Mouse (Mus musculus) left cerebral cortex, postnatal 4 days (tissue): ENCODE results near the gene Mtus2. TPM values are rescaled to one million over a fixed set of nuclear protein-coding genes. Genes with fewer than 3 reads are reported as not detected.

Source experiments
- DNase-seq: peaks from one replicate; pipeline ENCODE4 v3.0.0-alpha.2; 2022
- intact Hi-C: fragments of 180-260 bp; cut with DNase I; formaldehyde crosslinking; loops from one replicate; pipeline ENCODE4 v1.15.1; 2025
- total RNA-seq, 2 experiments: library from RNA; stranded (reverse); gene quantifications; 2 replicates each; pipeline ENCODE4 v1.2.3; 2021

The Mtus2 gene
- total RNA-seq, 2 experiments from 2014 or later, result 54.7 to 57.7 TPM

DNA sequence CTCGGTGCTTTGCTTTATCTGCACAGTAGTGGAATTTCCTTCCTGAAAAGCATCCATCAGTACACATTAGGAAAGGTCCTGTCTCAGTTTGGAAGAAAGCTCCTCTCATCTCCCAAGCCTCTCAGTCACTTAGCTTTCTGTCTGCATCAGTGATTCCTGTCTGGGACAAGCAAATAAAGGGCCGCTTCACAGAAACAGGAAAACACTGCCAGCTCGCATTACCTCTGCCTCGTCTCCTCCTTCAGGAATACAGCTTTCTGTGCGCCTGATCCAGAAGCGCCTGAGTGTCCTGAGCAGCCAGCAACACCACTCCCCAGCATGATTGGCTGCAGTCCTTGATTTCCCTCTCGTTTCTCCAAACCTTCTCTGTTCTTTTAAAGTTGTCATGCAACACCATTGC is 222.1 kb downstream of the Mtus2 start:
- DNase-seq, result peak; percentile 53
- intact Hi-C loops, result no loop called here

DNA sequence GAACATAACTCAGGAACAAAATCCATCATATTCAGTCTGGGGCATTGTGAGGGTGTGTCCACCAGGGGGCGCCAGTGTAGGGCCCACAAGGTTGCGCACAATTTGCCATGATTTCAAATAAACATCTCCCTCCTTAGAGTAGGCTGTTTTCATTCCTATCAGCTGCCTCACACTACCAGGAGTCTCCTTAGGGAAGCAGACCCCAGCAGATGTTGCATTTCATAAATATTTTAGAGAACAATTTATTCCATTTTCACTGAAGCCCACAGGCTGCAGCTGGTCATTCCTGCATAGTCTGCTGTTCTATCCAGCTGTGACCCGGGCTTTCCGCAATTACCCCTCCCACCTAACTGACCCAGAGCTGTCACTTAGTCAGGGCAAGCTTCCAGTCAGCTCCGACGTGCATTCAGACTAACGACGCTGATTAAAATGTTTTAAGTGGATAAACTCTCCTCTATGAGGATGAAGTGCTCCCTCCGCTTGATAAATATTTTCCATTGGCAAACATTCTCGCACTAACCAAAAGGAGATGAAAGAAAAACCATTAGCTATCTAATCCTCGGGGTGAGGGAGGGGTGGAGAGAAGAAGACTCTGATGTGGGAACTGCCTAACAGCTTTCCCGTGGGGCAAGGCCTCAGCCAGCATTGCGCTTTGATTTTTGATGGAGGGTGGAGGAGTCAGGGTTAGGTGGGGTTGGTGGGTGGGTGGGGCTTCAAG is 223.6 kb downstream of the Mtus2 start:
- intact Hi-C loops, result no loop called here
- no peak for DNase-seq

DNA sequence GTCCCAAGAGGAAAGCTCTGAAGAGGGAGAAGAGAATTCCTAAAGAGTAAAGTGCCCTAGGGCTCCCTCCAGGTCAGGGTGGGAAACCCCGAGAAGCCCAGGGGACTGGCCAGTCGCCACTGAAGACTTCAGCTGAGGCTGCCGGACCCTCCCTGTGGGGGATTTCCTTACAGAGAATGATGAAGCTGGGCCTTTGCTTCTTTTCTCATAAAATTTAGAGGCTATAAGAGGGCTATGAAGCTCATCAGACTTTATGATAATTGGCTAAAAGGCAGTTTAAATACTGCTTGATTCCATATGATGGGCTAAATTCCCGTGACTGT is 224.1 kb downstream of the Mtus2 start:
- intact Hi-C loops, result no loop called here
- no peak for DNase-seq

DNA sequence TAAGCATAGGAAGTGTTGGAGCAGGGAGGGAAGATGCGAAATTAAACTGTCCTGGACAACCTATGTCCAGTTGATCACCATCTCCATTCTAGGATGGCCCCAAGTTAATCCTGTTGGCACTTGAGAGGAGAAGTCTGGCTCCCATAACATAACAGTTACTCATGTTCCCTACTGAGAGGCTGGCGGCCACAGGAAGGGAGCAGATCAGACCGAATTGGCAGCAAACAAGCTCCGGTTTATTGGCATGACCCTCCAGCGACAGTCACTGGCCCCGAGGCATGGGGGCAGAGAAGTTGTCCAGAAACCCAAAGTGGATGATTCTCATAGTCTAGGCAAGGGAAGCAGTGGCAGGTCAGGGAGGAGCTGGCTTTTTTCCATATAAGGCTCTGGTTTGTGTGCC is 224.8 kb downstream of the Mtus2 start:
- intact Hi-C loops, result no loop called here
- no peak for DNase-seq

DNA sequence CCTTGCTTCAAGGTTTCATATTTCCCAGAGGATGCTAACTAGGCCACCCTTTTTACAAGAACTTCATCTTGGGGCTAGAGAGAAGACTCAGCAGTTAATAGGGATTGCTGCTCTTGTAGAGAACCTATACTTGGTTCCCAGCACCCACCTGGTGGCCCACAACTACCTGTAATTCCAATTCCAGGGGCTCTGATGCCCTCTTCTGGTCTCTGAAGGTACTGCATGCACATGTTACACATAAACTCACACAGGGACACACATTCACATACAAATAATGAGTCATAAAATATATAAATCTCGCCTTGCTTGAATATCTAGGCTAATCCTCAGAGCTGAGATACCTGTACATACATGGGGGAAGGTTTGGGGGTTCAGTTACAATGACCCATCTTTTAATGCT is 228.8 kb downstream of the Mtus2 start:
- intact Hi-C loops, result no loop called here
- no peak for DNase-seq

DNA sequence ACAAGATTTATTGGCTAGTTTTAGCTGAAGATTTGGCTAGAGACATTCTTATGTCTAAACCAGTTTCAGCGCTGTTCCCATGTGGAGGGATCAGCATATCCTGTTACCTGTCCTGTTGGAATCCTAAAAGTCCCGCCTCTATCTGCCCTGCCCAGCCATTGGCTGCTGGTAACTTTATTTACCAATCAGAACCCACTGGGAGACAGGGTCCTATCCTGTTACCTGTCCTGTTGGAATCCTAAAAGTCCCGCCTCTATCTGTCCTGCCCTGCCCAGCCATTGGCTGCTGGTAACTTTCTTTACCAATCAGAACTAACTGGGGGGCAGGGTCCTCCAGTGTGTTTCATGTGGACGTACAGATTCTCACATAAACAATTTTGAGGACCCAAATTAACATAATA is 234.3 kb downstream of the Mtus2 start:
- intact Hi-C loops, result no loop called here
- DNase-seq, result no peak

DNA sequence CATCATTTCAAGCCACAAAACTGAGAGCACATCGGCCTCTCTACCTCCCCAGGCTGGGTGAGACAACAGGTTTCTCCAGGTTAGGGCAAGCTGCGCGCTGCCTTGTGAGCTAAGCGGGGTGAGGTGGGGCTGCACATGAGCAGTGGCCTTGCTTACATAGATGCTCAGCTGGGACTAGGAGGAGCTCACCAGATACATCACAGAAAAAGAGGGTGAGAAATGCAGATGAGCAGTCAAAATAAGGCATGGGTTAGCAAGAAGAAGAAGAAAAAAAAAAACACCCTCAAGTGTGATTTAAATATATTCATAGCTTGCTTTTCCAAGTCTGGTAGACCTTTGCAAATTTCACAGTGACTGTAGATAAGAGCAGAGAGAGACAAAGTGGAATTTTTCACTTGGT is 254.7 kb downstream of the Mtus2 start:
- no peak for DNase-seq
- intact Hi-C loops, result no loop called here

DNA sequence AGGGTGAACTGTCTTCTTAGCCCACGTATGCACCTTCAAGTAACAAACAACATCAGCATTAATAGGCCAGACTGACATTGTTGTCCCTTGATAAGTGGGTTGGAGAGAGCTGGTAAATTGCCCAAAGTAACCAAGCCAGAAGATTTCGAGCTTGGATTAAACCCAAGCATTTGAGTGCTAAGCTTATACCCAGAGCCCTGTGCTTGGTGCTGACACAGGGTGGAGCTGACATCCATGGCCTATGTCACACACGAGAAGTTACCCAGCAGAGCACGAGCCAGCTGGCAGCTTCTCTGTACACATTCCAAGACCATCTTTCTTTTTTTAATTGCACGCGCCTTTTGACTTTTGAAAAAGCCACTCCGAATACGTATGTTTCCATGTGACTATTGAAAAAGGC is 259.7 kb downstream of the Mtus2 start:
- no peak for DNase-seq
- intact Hi-C loops, result no loop called here

DNA sequence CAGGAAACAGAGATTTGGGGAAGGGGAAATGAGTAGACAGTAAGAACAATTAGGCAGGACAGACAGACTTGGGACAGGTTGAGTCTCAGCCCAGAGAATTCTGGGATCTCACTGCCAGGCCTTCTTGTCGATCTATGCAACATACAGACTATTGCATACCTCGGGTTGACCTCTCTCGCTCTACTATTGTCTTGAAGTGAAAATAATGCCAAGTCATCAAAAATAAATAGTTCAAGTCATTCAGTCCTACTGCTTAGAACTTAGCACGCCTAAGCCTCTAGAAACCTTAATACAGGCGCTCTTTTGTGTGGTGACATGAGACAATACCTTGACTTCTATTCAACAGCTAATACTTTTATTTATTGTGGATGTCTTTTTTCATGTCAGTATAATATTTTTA is 265.8 kb downstream of the Mtus2 start:
- no peak for DNase-seq
- intact Hi-C loops, result no loop called here

DNA sequence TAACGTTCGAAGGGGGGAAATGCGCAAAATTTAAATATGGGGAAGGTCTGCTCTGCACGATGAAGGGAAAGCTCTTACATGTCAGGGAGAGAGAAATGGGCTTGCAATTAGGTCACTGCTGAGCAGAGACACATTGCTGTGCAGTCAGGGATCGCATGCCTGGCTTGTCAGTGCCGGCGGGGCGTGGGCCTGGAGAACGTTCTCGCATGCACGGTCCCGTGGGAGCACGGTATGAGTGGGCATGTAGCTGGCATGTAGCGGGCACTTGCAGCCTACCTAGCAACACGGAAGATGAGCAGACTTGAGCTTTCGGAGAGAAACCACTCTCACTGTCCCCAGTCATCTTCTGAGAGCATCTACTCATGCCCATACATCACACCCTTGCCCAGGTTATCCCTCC is 266.9 kb downstream of the Mtus2 start:
- no peak for DNase-seq
- intact Hi-C loops, result no loop called here

DNA sequence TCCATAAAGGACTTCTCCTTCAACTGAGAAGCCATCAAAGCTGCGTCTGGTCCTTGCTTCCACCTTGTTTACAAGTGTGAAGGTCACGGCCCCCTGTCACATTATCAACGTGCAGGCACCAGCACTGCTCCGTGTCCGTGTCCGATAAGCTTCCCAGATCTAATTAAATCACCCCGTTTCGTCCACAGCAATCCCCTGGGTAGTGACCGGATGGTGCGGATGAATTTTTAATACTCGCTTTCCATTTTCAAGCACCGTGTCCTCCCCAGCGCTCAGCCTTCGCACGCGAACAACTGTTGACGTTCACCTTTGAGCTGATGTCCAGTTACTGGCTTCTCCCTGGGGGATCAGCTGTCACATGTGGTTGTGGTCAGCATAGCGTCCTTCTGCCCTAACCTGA is 276.6 kb downstream of the Mtus2 start:
- DNase-seq, result no peak
- intact Hi-C loops, result no loop called here

DNA sequence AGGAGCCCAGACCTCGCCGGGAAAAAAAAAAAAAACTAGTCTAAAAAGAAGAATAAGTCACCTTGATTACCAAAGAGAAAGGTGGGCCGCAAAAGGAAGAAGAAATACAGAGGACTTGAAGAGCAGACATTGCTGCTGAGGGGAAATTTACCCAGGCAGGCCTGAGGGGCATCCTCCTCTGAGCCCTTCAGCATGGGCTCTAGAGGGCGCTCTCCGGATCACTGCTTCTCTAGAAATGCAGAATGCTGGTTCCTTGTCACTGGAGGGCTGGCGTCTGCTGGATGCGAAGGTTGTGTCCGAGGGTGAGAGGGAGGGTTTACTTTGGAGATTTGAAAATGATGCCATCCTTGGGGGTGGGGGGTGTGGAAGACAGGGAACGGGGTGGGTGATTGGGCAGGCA is 279.5 kb downstream of the Mtus2 start:
- intact Hi-C loops, result no loop called here
- DNase-seq, result no peak

DNA sequence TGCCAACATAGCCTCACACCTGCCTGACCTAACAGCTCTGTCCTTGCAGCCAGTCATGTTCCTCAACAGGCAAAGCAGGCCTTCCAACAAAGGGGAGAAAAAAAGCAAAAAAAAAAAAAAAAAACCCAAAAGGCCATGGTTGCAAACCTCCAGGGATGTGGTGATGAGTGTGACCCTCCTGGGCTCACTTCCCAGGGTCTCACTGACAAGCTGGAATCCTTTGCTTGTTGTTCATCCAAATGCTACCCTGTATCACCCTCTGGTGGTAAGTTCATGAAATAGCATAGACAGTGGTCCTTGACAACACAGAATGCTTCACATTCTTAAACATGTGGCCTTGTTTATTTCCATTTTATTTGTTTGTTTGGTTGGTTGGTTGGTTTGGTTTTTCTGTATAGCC is 281.9 kb downstream of the Mtus2 start:
- peak; percentile 58 for DNase-seq
- intact Hi-C loops, result loop anchor here (2.0 kb wide), 1 partner anchor 282 kb away; the partner anchor contains the start of gene Mtus2

DNA sequence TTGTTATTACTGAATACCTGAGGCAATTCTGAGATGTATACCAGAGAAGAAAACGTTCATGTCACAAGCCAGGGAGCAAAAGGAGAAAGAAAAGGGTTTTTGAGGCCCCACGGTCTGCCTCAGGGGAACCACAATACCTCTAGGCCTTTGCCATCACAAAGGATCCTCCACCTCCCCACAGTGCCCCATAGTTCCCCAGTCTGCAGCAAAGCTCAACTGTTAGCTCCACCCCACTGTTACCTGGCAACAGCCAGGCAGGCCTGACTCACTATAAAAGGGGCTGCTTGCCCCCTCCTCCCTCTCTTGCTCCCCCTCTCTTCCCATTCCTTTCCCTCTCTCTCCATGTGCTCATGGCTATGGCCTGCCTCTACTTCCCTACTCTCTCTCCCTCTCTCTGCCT is 282.6 kb downstream of the Mtus2 start:
- intact Hi-C loops, result loop anchor here (2.0 to 5.0 kb wide), 2 partner anchors 283 to 372 kb away; partner anchors contain the start of gene Mtus2
- DNase-seq, result no peak

DNA sequence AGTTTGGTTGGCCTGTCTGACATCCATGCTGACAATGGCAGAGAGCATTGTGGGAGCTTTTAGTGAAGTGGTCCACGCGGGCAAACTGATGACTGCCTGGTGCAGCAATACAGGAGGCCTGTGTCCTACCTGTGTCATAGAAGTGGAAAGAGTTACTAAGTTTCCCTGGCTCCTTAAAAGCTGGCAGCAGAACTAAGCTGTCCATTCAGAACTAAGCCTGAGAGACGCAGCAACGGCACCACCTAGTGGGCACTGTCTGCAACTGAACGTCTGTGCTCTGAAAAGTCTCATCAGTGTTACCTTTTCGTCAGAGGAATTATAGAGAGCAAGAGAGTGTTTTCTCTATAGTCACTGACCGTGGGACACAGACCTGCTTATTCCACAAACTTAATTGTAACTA is 284.8 kb downstream of the Mtus2 start:
- intact Hi-C loops, result loop anchor here (5.0 kb wide), 1 partner anchor 375 kb away; no protein-coding TSS in a partner anchor
- peak; percentile 72 for DNase-seq

DNA sequence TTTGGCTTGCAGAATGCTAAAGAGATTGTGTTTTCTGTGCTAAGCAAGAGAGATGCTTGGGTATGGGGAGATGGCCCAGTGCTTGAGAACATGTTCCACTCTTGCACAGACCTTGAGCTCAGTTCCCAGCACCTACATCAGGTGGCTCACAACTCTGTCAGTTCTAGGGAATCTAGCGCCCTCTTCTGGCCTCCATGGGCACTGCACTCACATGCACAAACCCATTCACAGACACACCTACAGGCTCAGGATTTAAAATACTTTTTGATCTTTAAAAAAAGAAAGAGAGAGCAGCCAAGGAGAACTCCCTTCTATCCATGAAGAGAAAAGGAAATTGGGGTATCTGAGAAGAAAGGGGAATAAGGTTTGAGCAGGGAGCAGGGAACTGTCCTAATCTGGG is 287.4 kb downstream of the Mtus2 start:
- intact Hi-C loops, result loop anchor here (5.0 kb wide), 1 partner anchor 377 kb away; no protein-coding TSS in a partner anchor
- no peak for DNase-seq

DNA sequence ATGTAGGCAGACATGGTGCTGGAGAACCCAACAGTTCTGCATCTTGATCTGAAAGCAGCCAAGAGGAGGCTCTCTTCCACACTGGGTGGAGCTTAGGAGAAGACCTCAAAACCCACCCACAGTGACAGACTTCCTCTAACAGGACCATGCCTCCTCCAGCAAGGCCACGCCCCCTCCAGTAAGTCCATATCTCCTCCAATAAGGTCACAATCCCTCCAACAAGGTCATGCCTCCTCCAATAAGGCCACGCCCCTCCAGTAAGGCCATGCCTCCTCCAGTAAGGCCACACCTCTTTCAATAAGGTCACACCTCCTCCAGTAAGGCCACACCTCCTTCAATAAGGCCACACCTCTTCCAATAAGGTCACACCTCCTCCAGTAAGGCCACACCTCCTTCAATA is 288.3 kb downstream of the Mtus2 start:
- intact Hi-C loops, result no loop called here
- no peak for DNase-seq

DNA sequence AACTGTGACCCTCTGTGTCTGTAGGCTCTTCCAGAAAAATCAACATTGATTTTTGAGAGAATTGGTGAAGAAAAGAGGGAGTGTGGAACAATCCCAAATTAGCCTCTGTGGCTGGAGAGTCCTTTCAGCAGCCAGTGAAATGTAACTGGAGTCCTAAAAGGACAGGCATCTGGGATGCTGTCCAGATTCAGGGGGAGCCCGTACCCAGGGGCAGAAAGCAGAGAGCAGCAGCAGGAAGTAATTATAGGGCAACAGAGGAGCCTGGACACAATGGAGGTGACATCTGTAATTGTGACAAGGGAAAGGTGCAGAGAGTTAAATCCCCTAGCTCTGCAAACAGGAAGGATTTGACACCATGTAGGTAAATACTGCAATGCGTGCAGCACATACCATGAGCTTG is 291.1 kb downstream of the Mtus2 start:
- no peak for DNase-seq
- intact Hi-C loops, result no loop called here

DNA sequence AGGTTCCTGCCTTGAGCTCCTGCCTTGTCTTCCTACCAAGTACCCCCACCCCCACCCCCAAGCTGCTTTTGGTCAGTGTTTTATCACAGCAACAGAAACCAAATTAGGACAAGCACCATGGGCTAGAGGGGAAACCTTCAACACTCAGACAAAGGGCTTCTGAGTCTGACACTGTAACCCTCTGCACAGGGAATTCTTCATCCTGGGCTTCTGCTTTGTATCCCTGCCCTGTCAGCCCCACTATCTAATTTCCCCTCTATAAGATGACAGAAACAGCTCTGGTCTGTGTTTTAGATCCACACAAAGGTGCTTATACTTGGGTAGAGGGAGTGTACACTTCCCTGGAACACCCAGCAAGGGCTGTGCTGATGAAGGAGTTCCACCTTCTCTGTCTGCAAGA is 294.7 kb downstream of the Mtus2 start:
- no peak for DNase-seq
- intact Hi-C loops, result no loop called here

DNA sequence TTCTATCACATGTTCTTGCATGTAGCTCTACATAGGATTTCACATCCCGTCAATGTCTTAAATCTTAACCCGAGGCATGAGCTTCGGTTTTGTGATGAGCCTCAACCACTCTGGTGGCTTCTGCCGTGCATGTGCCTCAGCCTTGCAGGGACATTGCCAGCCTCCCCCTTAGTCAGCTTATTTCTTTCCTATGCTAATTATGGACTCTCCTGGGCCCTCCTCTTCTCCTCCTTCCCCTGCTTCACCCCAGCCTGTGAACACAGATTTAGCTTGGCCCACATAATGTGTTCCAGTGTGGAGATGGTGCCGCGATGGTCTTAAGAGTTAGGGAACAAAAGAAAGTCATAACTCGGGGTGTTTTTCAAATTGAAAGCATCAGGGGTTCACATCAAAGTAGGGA is 304.9 kb downstream of the Mtus2 start:
- intact Hi-C loops, result no loop called here
- no peak for DNase-seq

DNA sequence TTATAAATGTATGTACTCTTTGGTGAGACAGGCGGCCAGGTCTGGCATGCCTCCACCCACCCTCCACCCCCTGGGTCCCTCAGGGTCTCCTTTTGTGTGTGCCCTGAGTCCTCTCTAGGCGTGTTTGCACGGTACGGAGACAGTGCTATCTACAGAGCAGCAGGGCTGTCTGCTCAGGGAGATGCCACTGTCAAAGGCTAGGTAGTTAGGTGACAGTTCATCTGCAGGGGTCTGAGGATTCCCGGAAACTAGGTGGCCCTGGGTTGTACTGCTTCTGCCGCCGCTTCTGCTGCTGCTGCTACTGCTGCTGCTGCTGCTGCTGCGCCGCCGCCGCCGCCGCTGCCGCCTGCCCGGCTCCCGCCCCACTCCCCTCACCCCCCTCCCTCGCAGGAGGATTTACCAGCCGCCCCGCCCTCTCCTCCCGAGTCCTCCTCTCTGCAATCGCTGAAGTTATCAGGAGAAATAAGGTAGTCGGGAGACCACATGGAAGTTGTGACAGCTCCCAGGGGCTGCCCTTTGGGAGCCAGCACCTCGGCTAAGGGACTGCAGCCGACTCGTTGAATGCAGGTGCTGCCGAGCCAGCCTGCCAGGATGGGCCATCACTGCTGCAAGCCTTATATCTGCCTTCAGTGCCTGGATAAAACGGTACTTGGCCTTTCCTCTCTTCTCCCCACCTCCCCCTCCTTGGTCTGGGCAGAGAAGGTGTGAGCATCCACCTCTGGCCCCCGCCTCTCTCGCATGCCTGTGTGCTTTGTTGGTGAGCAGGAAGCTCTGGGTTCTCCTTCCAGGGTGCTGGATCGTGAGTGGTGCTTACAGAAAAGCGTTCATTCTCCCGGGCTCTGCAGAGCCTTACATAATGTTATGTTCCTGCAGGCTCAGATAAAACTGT is 307.9 kb downstream of the Mtus2 start:
- intact Hi-C loops, result no loop called here

DNA sequence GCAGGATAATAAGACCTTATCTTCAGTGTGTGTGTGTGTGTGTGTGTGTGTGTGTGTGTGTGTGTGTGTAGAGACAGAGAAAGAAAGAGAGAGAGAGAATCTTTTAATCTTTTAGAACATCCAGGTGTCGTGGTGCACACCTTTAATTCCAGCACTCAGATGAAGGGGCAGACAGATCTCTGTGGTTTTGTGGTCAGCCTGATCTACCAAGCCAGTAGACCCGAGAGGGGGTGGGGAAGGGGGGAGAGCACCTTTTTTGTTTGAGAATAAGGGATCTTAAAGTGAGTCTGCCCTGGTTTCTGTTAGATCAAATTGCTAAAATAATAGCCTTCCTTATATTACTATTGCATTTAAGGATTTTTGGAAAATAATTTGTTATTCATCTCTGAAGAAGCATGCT is 309.7 kb downstream of the Mtus2 start:
- intact Hi-C loops, result no loop called here
- DNase-seq, result no peak

More for the DNA sequence above, 307.9 kb downstream of the Mtus2 start:
- peak; percentile 22 for DNase-seq
